Mouse (Mus musculus) neural tube, embryonic 11.5 days (tissue): ENCODE measurements around the gene Ubald1. TPM values are rescaled to one million over a fixed set of nuclear protein-coding genes. Genes with fewer than 3 reads are reported as not detected.

ENCODE experiments used
- ATAC-seq: fragments of 200-750 bp; cut with Nextera tagmentation; 2 replicates; pipeline ENCODE4 v1.8.0; 2017; ENCODE audit warnings: moderate number of reproducible peaks, mild to moderate bottlenecking, moderate TSS enrichment, moderate library complexity; ENCODE audit not compliant: insufficient read depth, low FRiP score, low TSS enrichment
- DNase-seq: peaks from one replicate; pipeline ENCODE4 v3.0.0-alpha.2; 2015; ENCODE audit warnings: low spot score
- H3K27ac ChIP-seq: fragments of 300-500 bp; sonication (generic); 2 replicates; pipeline ENCODE4 v1.5.1; 2014; ENCODE audit warnings: low read depth, mild to moderate bottlenecking, low read length
- H3K27me3 ChIP-seq: fragments of 300-500 bp; sonication (generic); 2 replicates; pipeline ENCODE4 v1.6.1; 2014; ENCODE audit warnings: mild to moderate bottlenecking, low read length, mixed read lengths; ENCODE audit not compliant: control insufficient read depth, insufficient read depth
- H3K36me3 ChIP-seq: fragments of 300-500 bp; sonication (generic); 2 replicates; pipeline ENCODE4 v1.6.1; 2014; ENCODE audit warnings: mild to moderate bottlenecking, low read length, moderate library complexity, mixed read lengths; ENCODE audit not compliant: control insufficient read depth, insufficient read depth
- H3K4me1 ChIP-seq: fragments of 300-500 bp; sonication (generic); 2 replicates; pipeline ENCODE4 v1.6.1; 2014; ENCODE audit warnings: low read length, mixed read lengths; ENCODE audit not compliant: control insufficient read depth, insufficient read depth
- H3K4me2 ChIP-seq: fragments of 300-500 bp; sonication (generic); 2 replicates; pipeline ENCODE4 v1.6.1; 2014; ENCODE audit warnings: low read depth, mild to moderate bottlenecking, moderate library complexity
- H3K4me3 ChIP-seq: fragments of 300-500 bp; sonication (generic); 2 replicates; pipeline ENCODE4 v1.5.1; 2014; ENCODE audit warnings: low read depth, low read length
- H3K9ac ChIP-seq: fragments of 300-500 bp; sonication (generic); 2 replicates; pipeline ENCODE4 v1.6.1; 2014; ENCODE audit warnings: mild to moderate bottlenecking, low read length
- H3K9me3 ChIP-seq: fragments of 300-500 bp; sonication (generic); 2 replicates; pipeline ENCODE4 v1.6.1; 2016; ENCODE audit warnings: low read length; ENCODE audit not compliant: control insufficient read depth
- WGBS: fragments of 180-500 bp; shearing (Covaris S2); extraction: QIAGEN DNeasy Blood & Tissue Kit; methylation state at CpG from one replicate; pipeline ENCODE4 v1.1.7; 2014; 5-methylcytosine and 5-hydroxymethylcytosine counted together
- polyA plus RNA-seq: library from polyadenylated mRNA; unstranded; fragments of >200 nt; fragmentation: Nextera tagmentation; extraction: Ambion mirVana; gene quantifications from 2 replicates; pipeline ENCODE4 v1.2.1, GENCODE M21; 2014

Ubald1 gene
- polyA plus RNA-seq, 1 experiment from 2014 or later = 35.3 TPM

DNA sequence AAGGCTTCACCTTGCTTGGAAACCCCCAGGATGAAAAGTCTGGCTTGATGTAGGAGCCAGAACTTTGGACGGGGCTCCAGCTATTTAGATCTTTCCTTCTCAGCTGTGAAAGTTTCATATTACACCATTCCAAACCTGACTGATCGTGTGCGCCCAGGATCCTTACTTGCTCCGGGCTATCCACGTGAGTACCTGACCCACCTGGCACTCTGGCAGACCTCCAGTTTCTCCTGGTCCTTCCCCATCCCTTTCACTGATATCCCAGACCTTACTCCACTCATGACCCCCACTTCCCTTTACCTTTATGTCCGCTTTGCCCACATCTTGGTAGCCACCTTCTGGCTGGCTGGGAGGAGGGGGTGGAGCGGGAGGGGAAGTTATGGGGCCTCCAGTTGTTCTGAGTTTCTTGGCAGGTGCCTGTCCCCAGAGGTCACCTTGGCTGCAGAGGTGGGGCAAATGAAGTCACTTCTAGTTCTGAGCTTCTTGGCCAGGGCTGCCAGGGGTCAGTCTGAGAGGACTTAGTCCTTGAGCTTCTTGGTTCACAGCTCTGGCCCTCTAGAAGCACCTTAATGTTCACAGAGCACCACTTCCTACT is 13.9 kb downstream of the Ubald1 start:
- H3K27ac ChIP-seq = no peak overlapping the region
- no peaks in the 10 kb centered on the region for H3K27me3 ChIP-seq
- DNase-seq = no peak
- no peaks in the 10 kb centered on the region for H3K4me1 ChIP-seq
- H3K4me3 ChIP-seq = no peak overlapping the region
- 75% methylated on average over 7 of the region's 7 CpGs for WGBS
- H3K36me3 ChIP-seq = no peaks in the 10 kb centered on the region
- H3K4me2 ChIP-seq = no peak overlapping the region
- H3K9me3 ChIP-seq = no peaks in the 10 kb centered on the region
- no peak for ATAC-seq
- H3K9ac ChIP-seq = no peak overlapping the region

DNA sequence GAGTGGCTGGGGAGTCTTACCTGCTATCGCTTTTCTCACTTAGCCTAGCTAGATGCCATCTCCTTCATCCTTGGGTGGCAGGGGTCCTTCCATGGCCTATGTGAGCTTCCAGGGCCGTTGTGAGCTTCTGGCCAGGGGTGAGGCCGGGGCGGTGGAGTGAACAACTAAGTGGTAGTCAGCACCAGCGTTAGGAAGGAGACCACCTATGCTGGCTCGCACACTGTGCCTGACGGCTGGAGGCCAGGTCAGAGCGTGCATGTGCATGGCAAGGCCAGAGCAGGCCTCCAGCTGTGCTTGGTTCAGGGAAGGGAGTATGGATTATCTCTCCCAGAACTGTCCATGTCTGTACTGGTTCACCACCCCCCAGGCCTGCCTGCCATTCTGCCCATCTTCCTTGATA is 16.4 kb downstream of the Ubald1 start:
- Histone ChIP-seq H3K9ac (no peak overlapping the region), H3K9me3 (no peaks in the 10 kb centered on the region), H3K4me1 (no peaks in the 10 kb centered on the region), H3K4me3 (no peak overlapping the region), H3K36me3 (no peaks in the 10 kb centered on the region), H3K27me3 (no peaks in the 10 kb centered on the region), H3K4me2 (no peak overlapping the region), H3K27ac (no peak overlapping the region)
- WGBS = 85% methylated on average over 8 of the region's 8 CpGs
- DNase-seq (no peak), ATAC-seq (no peak)

DNA sequence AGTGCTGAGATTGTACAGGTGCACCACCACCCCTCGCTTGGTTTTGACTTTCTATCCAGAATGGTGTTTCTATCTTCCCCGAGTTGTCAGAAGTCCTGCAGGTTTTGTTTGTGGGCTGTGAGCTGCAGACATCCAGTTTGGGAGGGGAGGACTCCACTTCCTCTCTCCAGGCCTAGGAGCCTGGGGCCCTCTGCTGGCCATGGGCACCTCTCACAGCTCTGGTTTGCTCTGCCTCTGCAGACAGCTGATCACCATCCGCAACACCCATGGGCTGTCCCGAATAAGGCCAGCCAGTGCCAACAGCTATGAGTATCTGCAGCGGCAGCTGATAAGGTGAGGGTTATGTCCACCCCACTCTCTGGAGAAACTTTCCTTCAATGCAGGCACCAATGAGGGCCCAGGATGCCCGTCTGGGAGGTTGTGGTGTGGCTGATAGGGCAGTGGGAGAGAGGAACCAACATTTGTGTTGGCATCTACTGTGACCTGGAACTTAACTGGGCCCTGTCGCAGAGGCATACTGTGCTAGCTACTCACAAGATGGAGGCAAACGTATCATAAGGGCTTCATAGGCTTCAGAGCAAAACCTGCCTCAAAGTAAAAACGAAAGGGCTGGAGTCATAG is 17.1 kb downstream of the Ubald1 start:
- Histone ChIP-seq H3K27me3 (no peaks in the 10 kb centered on the region), H3K36me3 (no peaks in the 10 kb centered on the region), H3K4me3 (no peak overlapping the region), H3K4me2 (no peak overlapping the region), H3K9ac (no peak overlapping the region), H3K4me1 (no peaks in the 10 kb centered on the region), H3K9me3 (no peaks in the 10 kb centered on the region), H3K27ac (no peak overlapping the region)
- WGBS = 57% methylated on average over 9 of the region's 9 CpGs
- ATAC-seq (0 out of 2 replicates have a peak, but pooled peaks have one; percentile 60), DNase-seq (peak; percentile 70)

DNA sequence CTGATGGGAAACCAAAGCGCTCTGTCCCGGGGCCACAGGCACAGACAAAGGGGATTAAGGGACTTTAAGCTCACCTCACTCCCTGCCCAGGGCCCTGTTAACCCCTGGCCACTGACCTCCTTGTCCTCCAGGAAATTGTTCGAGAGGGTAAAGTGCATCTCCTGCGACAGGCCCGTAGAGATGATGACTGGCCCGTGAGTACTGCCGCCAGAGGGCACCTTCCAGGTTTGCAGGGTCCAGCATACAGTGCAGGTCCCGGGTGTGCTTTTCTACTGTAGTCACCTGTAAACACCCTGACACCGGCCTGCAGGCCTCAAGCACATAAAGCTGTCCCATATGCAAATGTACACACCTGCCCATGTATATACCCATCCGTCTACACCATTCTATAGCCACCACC is 18.7 kb downstream of the Ubald1 start:
- H3K4me3 ChIP-seq = no peak overlapping the region
- no peak for DNase-seq
- 53% methylated on average over 10 of the region's 10 CpGs for WGBS
- no peaks in the 10 kb centered on the region for H3K27me3 ChIP-seq
- H3K4me2 ChIP-seq = no peak overlapping the region
- H3K9ac ChIP-seq = no peak overlapping the region
- H3K36me3 ChIP-seq = no peaks in the 10 kb centered on the region
- ATAC-seq = no peak
- H3K9me3 ChIP-seq = no peaks in the 10 kb centered on the region
- no peaks in the 10 kb centered on the region for H3K4me1 ChIP-seq
- no peak overlapping the region for H3K27ac ChIP-seq

DNA sequence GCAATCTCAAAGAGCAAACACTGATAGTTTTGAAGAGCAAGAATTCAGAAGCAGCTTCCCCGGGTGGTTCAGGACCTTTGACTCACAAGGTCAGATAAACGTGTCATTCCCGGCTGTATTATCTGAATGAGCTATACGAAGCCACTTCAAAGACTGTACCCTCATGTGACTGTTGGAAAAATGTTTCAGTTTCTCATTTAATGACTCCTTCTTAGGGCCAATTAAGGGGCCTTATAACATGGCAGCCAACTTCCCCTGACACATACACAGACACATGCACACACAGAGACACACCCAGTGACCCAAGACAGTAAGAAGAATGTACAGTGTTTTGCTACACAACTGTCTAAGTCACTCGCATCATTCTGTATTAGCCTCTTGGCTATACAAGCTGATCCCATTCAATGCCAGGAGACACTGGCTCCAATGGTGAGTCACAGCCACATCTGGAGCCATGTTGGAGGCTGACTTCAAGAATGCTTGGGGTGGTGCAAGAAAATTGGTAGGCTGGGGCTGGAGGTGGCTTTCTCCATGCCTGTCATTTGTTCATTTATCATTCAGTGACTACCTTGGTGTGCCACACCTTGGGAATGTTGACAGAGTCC is 25.0 kb downstream of the Ubald1 start:
- Histone ChIP-seq H3K9me3 (no peaks in the 10 kb centered on the region), H3K4me1 (no peaks in the 10 kb centered on the region), H3K9ac (no peak overlapping the region), H3K4me3 (no peak overlapping the region), H3K27ac (no peak overlapping the region), H3K4me2 (no peak overlapping the region), H3K36me3 (no peaks in the 10 kb centered on the region), H3K27me3 (no peaks in the 10 kb centered on the region)
- WGBS = 71% methylated on average over 5 of the region's 5 CpGs
- no peak for DNase-seq
- no peak for ATAC-seq

DNA sequence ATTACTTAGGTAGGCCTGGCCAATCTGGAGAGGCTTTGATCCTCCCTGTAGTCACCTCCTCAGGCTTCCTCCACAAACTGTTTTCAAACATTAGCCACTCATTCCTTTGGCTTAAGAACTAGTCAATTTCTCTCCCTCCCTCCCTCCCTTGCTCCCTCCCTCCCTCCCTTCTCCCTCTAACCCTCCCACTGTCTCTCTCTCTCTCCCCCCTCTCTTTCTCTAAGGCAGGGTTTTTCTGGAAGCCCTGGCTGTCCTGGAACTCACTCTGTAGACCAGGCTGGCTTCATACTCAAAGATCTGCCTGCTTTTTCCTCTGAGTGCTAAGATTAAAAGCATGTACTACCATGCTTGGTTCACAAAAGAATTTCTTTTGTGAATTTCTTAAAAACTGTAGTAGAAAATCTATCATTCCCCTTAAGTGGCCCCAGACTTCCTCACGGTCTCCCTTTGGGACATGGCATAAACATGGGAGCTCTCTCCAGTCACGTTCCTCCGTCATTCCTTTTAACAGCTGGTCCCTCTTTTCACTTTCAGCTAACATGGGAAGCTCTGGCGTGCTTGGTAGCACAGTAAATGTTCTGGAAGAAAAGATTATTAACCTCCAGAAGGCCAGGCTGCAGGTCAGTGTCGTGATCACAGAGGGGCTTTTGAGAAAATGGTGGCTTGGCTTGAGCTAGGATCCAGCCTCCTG is 29.0 kb downstream of the Ubald1 start:
- WGBS = 63% methylated on average over 5 of the region's 5 CpGs
- no peaks in the 10 kb centered on the region for H3K4me1 ChIP-seq

DNA sequence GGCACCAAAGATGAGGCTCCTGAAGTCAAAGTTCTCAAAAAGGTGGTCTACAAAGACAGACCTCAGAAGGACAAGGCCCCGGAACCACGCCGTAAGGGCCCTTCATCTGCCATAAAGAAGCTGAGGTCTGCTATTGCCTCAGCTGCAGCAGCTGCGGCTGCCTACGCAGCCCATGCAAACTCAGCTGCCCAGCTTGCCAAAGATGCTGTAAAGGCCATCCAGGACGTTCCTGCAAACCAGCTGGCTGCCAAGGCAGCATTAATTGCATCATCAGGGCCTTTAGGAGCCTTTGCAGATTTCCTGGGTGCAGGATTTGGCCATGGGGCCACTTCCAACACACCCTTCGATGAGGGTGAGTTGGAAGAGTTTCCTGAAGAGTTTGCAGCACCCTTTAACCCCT is 29.8 kb downstream of the Ubald1 start:
- Histone ChIP-seq H3K4me2 (no peak overlapping the region), H3K9me3 (no peaks in the 10 kb centered on the region), H3K36me3 (no peaks in the 10 kb centered on the region), H3K27ac (no peak overlapping the region), H3K9ac (no peak overlapping the region), H3K4me1 (no peaks in the 10 kb centered on the region), H3K27me3 (no peaks in the 10 kb centered on the region), H3K4me3 (no peak overlapping the region)
- DNase-seq (no peak), ATAC-seq (no peak)
- WGBS = 78% methylated on average over 7 of the region's 7 CpGs

More for the DNA sequence above, 29.0 kb downstream of the Ubald1 start:
- ATAC-seq (no peak), DNase-seq (no peak)
- Histone ChIP-seq H3K9me3 (no peaks in the 10 kb centered on the region), H3K9ac (no peak overlapping the region), H3K4me3 (no peak overlapping the region), H3K36me3 (no peaks in the 10 kb centered on the region), H3K27me3 (no peaks in the 10 kb centered on the region), H3K4me2 (no peak overlapping the region), H3K27ac (no peak overlapping the region)

DNA sequence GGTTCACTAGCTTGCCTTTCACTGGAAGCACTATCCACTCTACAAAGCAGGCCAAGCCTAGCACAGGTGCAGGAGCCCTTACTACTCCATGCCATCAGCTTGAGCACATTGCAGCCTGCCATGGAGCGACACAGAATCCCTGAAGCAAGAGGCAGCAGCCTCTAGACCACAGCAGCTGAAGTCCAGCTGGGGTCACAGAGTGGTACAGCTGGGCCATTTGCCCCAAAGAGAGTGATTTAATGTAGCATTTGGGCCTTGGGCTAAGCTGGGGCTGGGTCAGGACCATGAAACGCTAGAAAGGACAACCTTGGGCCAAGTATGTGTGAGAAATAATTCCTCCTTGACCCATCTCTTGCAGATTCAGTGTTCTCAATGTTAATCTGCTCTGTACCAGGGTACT is 32.0 kb downstream of the Ubald1 start:
- Histone ChIP-seq H3K36me3 (no peaks in the 10 kb centered on the region), H3K4me1 (no peaks in the 10 kb centered on the region), H3K4me2 (no peak overlapping the region), H3K9me3 (no peaks in the 10 kb centered on the region), H3K9ac (no peak overlapping the region), H3K4me3 (no peak overlapping the region), H3K27ac (no peak overlapping the region), H3K27me3 (no peaks in the 10 kb centered on the region)
- 77% methylated on average over 2 of the region's 2 CpGs for WGBS
- DNase-seq (no peak), ATAC-seq (no peak)
